Mouse (Mus musculus) lung, embryonic 15.5 days (tissue): ENCODE data around the gene Cd40lg. TPM values are rescaled to one million over a fixed set of nuclear protein-coding genes. Genes with fewer than 3 reads are reported as not detected.

Experiments used
- polyA plus RNA-seq: library from polyadenylated mRNA; unstranded; fragments of >200 nt; fragmentation: Nextera tagmentation; extraction: Ambion mirVana; gene quantifications from 2 replicates; pipeline ENCODE4 v1.2.1, GENCODE M21; 2015

The Cd40lg gene
- polyA plus RNA-seq, 1 experiment from 2014 or later = not detected

Other genes with a start within 250 kb of the Cd40lg start
- not detected in 2 replicates for gene Brs3, start 169.1 kb upstream of the Cd40lg start, polyA plus RNA-seq
- 71.2 and 73.1 TPM in 2 replicates for gene Htatsf1, start 158.6 kb upstream of the Cd40lg start, polyA plus RNA-seq
- 0.30 TPM in 1 of 2 replicates, not detected in the other for gene Vgll1, start 124.0 kb upstream of the Cd40lg start, polyA plus RNA-seq
- gene Arhgef6, start 126.6 kb downstream of the Cd40lg start, polyA plus RNA-seq = 15.8 and 20.6 TPM in 2 replicates
- gene Rbmx, start 180.9 kb downstream of the Cd40lg start, polyA plus RNA-seq = 138 TPM in 2 replicates
- not detected in 2 replicates for gene Gm364, start 197.0 kb downstream of the Cd40lg start, polyA plus RNA-seq